Mouse (Mus musculus): ENCODE data around the gene Slc46a1. TPM values are rescaled to one million over a fixed set of nuclear protein-coding genes. Genes with fewer than 3 reads are reported as not detected.

The Slc46a1 gene
- 0.25 and 1.3 TPM in 2 replicates for total RNA-seq (2017)

DNA sequence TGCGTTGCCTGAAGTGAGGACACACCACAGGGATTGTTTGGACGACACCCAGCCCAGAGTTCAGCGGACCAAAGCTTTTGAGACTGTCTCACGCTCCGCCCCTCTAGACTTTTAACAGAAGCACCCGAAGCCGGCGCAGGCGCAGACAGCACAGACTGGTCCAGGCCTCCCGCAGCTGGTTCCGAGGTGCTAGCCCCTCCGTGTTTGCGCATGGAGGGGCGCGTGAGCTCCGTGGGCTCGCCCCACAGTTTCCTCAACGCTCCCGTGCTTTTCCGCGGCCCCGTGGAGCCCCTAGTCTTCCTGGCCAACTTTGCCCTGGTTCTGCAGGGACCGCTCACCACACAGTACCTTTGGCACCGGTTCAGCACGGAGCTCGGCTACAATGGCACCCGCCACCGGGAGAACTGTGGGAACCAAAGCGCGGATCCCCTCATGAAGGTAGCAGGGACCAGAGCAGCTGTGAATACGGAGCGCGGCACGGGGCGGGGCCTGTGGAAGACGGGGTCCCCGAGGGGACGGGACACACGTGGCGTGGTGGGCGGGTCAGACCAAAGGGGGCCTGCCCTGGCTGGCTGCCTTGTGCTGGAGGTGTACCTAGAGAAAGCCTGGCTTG, at the start of gene Slc46a1:
TSS of gene Slc46a1 (plus strand) at position 130 of the 613 bp plus-strand sequence.
- peak; percentile 90 to 93 for ATAC-seq (replicated peaks in 1 of 2; ENCODE audit: insufficient read depth in 1 of 2, low FRiP score in 2 of 2, low TSS enrichment in 1 of 2, low read depth in 1 of 2, poor library complexity in 2 of 2, severe bottlenecking in 2 of 2)

DNA sequence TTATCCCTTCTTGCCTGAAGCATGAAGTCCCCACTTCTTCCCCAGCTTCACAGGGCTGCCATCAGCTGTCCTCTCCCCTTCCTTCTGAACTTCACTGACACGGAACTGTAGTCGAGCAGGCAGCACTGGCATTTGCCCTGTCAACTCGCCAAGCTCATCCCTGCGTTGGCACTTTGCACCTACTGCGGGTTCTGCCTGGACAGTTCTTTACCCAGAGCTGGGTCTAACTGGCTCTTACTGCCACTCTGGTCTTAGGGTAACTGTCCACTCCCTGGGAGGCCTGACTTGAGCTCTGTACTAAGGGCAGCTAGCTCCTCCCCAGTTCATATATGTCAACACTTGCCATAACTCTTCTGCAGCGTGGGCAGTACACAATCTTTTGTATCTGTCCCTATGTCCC, 48.6 kb upstream of the Slc46a1 start:
- ATAC-seq (replicated peaks in 1 of 2; ENCODE audit: insufficient read depth in 1 of 2, low FRiP score in 2 of 2, low TSS enrichment in 1 of 2, low read depth in 1 of 2, poor library complexity in 2 of 2, severe bottlenecking in 2 of 2), result no peak

DNA sequence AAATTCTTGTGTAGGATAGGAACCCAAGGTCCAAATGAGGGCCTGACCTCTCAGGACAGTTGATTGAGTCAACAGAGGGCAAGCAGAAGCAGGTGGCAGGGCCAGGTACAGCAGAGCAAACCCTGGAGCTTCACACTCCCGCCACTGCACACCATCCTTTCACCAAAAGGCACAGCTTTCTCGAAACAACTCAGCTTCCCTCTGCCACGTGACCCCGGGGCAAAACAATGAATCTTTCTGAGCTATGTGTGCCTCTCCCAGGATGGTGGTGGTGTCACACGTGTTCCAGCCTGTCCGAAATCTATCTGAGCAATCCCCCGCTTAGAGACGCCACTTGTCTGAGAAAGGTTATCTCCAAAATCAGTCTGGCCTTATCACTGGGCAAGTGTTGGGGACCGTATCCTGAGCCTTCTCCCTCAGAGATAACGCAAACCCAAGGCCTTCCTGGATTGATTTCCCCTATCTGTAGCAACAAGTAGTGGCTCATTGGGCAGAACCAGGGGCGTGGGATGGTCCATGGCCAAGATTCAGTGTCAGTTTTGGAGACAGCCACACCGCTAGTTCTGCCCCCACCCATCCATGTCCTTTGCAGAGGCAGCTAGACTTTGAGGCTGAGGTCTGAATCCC, 45.1 kb upstream of the Slc46a1 start:
- ATAC-seq (replicated peaks in 1 of 2; ENCODE audit: insufficient read depth in 1 of 2, low FRiP score in 2 of 2, low TSS enrichment in 1 of 2, low read depth in 1 of 2, poor library complexity in 2 of 2, severe bottlenecking in 2 of 2), result no peak

DNA sequence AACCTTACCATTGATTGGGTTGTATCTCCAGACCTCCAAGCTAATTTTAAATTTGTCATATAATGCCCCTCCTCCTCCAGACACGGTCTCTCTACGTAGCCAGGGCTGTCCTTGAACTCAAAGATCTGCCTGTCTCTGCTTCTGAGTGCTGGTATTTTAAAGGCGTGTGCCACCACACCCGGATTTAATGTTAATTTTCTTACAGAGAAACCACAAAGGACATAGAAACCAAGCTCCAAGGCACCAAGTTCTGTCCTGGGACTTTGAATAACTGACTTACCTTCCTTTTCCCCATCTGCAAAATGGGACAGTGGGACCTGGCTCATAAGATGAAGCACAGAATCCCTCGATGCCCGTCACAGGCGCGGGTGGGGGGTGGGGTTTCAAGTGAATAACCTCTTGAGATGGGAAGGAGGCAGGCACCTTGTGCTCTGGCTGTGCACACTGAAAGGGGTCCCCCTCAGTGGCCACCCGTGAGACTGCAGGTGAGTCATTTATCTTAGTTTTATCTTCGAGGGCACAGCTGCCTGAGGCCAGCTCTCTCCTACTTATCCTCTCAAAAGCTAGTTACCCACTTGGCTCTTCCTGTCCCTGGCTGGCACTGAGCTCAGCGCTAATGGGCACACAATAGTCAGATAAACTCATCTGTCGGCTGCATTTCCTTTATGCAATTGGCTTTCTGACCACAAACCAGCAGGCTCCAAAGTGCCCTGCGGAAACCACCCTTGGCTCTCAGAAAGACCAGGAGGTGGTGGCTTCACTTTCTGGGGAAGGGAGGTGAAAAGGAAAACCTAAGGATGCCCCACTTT, 44.1 kb upstream of the Slc46a1 start:
- ATAC-seq (replicated peaks in 1 of 2; ENCODE audit: insufficient read depth in 1 of 2, low FRiP score in 2 of 2, low TSS enrichment in 1 of 2, low read depth in 1 of 2, poor library complexity in 2 of 2, severe bottlenecking in 2 of 2), result peak; percentile 55 to 66

DNA sequence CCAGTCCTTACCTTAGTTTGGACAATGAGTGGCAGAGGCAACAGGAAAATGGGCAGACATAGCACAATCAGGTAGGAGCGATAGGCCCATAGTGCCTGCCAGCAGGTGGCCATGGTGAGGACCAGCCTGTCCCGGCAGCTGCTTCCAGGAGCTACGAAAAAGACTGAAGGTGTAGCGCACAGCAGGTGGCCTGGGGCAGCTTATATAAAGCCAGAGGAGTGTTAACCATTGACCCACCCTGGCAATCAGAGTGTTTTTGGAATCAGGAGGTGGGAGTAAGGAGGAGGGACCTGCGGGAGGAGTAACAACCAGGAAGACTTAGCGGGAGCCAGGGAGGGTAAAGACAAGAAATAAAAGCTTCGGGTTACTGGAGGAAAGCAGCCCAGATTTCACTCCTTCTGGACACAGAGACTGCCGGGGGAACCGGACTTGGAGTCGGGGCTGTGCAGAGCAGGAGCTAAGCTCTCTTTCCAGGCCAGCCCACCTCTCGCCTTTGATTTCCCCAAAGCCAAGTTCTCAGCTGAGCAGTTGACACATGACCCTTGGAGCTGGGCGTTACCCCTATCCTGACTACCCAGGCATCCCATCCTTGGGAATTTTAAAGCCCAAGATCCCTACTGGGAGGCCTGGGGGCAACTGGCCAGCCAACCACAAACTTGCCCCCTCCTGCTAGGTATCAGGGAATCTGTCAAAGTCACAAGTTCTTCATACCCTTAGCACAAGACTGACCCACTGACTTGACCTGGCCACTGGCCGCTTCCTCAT, 43.3 kb upstream of the Slc46a1 start, which contains the start of gene Slc13a2:
TSS of gene Slc13a2 (minus strand) at position 163 of the 765 bp plus-strand sequence.
- ATAC-seq (replicated peaks in 1 of 2; ENCODE audit: insufficient read depth in 1 of 2, low FRiP score in 2 of 2, low TSS enrichment in 1 of 2, low read depth in 1 of 2, poor library complexity in 2 of 2, severe bottlenecking in 2 of 2), result peak; percentile 29 to 33; a peak in 2 of 4 replicates

DNA sequence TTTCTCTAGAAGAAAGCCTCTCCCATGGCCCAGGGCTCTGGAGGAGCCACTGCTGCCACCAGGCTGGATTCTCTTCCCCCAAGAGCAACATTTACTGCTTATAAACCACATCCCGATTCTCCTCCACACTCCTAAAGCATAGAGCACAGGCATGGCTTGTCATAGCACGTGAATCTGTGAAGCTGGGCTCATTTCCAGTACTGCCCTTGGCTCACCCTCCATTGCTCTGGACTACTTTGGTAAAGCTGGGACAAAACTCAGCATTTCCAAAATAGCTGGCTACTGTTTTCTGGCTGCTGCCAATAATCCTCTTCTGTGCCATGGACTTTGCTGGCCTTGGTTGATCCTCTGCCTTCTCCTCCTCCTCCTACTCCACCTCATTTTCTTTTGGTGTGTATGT, 41.1 kb upstream of the Slc46a1 start:
- no peak for ATAC-seq (replicated peaks in 1 of 2; ENCODE audit: insufficient read depth in 1 of 2, low FRiP score in 2 of 2, low TSS enrichment in 1 of 2, low read depth in 1 of 2, poor library complexity in 2 of 2, severe bottlenecking in 2 of 2)

DNA sequence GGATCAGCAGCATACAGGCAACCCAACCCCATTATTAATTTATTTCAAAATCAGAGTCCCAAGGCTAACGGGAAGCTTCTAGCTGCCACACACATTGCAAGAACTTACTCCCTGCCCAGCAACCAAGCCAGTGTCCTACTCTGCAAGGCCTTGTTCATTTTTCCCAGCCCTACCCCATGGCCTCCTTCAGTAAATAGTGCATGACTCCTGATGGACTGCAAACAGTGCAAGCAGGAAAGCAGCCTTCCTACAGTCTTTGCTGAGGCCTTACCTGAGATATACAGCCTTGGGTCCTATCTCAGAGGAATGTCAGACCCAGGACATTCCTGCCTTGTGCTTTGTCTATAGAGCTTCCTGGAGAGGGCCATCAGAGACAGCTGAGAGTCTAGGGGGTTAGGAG, 39.9 kb upstream of the Slc46a1 start:
- no peak for ATAC-seq (replicated peaks in 1 of 2; ENCODE audit: insufficient read depth in 1 of 2, low FRiP score in 2 of 2, low TSS enrichment in 1 of 2, low read depth in 1 of 2, poor library complexity in 2 of 2, severe bottlenecking in 2 of 2)

DNA sequence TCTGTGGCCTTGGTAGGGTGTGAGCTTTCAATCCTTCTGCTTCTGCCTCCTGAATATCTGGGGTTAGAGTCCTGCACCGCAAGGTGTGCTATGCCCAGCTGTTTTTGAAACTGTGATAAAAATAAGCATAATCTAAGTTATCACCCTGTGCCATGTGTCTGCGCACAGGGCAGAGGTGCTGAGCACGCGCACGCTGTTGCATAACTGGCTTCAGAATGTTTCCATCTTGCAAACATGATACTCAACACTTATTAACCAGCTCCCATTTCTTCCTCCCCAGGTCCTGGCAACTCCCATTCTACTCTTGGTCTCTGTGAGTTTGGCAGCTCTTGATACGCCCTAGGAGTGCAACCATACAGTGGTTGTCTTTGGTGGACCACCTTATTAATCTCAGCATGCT, 37.8 kb upstream of the Slc46a1 start:
- no peak for ATAC-seq (replicated peaks in 1 of 2; ENCODE audit: insufficient read depth in 1 of 2, low FRiP score in 2 of 2, low TSS enrichment in 1 of 2, low read depth in 1 of 2, poor library complexity in 2 of 2, severe bottlenecking in 2 of 2)

DNA sequence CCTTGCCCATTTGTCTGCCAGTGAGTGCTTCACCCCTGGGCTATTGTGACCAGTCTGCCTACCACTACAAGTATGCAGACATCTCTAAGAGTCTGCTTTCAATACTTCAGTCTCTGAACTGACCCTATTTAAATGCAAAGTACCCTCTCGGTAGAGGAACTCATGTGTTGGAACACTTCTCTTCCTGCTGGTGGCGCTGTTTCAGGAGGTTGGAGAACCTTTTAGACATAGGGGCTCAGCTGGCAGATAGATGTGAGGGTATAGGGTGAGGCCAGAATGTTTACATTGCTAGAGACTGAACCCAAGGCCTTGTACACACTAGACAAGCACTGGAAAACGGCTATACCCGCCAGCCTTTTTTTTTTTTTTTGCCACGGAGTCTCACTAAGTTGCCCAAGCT, 37.2 kb upstream of the Slc46a1 start:
- ATAC-seq (replicated peaks in 1 of 2; ENCODE audit: insufficient read depth in 1 of 2, low FRiP score in 2 of 2, low TSS enrichment in 1 of 2, low read depth in 1 of 2, poor library complexity in 2 of 2, severe bottlenecking in 2 of 2), result no peak

DNA sequence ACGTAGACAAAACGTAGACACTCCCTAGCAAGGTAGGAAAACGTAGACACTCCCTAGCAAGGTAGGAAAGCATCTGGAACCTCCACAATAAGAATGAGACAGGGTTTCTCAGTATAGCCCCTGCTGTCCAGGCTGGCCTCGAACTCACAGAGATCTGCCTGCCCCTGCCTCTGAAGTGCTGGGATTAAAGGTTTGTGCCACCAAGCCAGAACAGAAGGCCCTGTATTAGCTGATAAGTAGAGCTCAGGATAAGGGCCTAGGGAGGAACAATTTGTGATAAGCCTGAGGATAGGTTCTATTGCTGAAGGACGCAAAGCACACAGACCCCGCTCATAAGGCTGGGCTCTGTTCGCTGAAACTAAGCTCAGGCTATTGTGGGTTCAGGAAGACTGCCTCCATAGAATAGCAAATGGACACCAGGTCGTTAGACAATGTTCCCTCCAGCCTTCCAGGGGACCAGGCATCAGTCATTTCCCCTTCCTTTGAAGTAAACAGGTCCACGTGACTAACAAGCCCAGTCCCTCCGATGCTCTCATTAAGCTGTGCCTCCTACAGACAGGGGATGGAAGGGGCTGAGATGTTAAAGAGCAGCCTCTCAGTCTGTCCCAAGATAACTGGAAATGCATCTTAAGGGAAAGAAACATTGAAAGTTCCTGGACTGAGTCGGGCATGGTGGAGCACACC, 35.2 kb upstream of the Slc46a1 start:
- no peak for ATAC-seq (replicated peaks in 1 of 2; ENCODE audit: insufficient read depth in 1 of 2, low FRiP score in 2 of 2, low TSS enrichment in 1 of 2, low read depth in 1 of 2, poor library complexity in 2 of 2, severe bottlenecking in 2 of 2)

DNA sequence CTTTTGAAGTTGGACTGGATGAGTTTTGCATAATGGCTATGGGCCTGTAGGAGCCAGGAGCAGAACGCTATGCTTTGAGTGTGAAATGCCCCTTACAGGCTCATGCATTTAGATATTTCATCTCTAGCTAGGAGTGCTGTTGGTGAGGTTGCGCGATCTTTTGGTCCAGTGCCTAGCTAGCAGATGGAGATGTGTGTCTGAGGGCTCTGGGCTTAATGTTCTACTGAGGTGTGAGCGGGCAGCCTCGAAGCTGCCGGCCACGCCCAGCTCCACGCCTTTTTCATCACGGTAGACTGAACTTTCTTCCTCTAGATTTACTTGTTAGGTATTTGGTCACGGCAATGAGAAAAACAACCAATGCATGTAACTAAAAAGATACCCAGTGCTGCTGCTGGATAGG, 34.3 kb upstream of the Slc46a1 start:
- ATAC-seq (replicated peaks in 1 of 2; ENCODE audit: insufficient read depth in 1 of 2, low FRiP score in 2 of 2, low TSS enrichment in 1 of 2, low read depth in 1 of 2, poor library complexity in 2 of 2, severe bottlenecking in 2 of 2), result no peak

DNA sequence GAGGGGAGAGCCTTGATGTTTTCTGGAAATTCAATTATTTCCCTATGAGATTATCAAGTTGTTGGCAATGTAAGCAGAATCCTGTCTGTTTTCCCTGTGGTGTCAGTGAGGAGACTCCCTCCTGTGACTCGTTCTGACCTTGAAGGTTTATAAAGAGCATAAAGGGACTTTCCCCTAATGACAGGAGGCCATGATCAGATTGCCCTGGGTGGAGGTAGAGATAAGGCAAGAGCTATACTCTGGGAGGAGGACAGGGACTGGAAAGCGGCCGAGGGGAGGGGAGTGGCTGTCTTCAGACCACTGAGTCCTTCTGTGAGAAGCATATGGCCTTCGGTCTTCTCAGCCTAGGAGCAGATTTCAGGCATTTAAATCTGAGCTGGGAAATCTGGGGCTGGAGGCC, 31.4 kb upstream of the Slc46a1 start:
- no peak for ATAC-seq (replicated peaks in 1 of 2; ENCODE audit: insufficient read depth in 1 of 2, low FRiP score in 2 of 2, low TSS enrichment in 1 of 2, low read depth in 1 of 2, poor library complexity in 2 of 2, severe bottlenecking in 2 of 2)

DNA sequence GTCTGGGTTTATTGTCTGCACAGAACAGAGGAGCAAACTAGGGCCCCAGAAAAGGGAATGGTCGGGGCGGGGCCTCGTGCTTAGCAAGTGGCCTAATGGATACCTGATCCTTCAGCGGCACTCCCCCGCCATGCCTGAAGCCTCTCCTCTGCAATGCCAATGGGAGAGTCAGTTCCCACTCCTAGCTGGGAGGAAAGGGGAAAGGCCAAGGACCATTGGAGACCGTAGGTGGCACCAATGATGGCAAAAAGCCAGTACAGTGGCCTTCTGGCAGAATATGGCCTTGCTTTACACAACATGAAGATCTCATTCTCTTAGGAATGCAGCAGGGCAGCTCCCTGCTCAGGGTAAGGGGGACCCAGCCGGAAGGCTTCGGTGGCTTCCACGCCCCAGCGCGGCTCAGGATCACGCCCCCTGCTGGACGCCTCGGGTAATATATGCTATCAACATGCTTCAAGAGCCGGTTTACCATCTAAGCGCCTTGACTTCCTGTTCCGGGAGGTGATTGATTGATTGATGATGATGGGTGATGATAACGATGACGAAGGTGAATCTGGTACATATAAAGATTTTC, 29.6 kb upstream of the Slc46a1 start:
- peak; percentile 22 to 62; a peak in 2 of 4 replicates for ATAC-seq (replicated peaks in 1 of 2; ENCODE audit: insufficient read depth in 1 of 2, low FRiP score in 2 of 2, low TSS enrichment in 1 of 2, low read depth in 1 of 2, poor library complexity in 2 of 2, severe bottlenecking in 2 of 2)

DNA sequence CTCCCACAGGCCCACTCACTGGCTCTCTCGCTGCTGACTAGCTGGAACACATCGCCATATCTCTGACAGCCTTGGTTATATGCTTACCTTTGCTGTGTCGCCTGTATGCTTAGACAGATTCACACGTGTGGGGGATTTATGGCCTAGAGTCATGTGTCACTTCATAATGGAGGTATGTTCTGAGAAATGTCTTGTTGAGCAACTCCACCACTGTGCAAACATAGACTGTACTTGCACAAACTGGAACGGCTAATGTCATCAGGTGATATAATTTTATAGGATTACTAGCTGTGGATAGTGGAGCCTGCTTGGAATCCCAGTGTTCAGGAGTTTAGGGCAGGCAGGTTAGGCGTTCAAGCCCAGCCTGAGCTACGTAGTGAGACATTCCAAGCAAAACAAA, 28.3 kb upstream of the Slc46a1 start:
- no peak for ATAC-seq (replicated peaks in 1 of 2; ENCODE audit: insufficient read depth in 1 of 2, low FRiP score in 2 of 2, low TSS enrichment in 1 of 2, low read depth in 1 of 2, poor library complexity in 2 of 2, severe bottlenecking in 2 of 2)

DNA sequence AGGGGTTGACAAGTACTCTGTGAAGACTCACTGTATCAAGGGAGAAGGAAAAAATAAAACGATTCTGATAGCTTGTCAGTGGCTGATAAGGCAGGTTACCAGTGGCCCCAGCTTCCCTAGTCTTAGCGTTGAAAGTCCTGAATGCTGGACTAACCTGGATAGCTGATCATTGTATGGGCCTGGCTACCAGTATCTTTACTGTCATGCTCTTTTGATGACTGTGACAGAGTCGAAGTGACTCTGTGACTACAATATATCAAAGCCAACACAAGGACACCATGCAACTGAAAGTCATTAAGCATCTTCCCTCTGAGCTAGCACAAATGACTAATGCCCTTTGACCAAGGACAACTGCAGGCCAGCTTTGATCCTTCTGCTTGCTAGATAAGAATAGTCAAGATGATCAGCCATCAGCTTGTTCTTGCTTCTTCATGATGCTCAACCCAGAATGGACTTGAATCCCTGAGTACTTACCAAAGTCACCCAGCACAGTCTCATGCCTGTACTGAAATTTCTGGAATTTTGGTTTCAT, 27.0 kb upstream of the Slc46a1 start:
- ATAC-seq (replicated peaks in 1 of 2; ENCODE audit: insufficient read depth in 1 of 2, low FRiP score in 2 of 2, low TSS enrichment in 1 of 2, low read depth in 1 of 2, poor library complexity in 2 of 2, severe bottlenecking in 2 of 2), result no peak

DNA sequence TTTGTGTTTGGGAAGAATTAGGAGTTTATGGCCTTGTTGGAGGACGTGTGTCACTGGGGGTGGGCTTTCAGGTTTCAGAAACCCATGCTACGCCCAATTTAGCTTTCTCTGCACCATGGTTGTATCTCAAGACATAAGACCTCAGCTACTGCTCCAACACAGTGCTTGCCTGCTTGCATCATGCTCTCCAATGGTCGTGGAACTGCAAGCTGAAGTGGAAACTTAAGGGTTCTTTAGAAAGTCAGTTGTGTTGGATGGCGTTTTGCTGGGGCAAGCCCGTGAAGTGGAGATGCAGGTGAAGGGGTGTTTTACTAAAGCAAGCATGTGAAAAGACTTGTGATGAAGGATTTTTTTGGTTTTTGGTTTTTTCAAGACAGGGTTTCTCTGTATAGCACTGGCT, 22.4 kb upstream of the Slc46a1 start:
- ATAC-seq (replicated peaks in 1 of 2; ENCODE audit: insufficient read depth in 1 of 2, low FRiP score in 2 of 2, low TSS enrichment in 1 of 2, low read depth in 1 of 2, poor library complexity in 2 of 2, severe bottlenecking in 2 of 2), result no peak

DNA sequence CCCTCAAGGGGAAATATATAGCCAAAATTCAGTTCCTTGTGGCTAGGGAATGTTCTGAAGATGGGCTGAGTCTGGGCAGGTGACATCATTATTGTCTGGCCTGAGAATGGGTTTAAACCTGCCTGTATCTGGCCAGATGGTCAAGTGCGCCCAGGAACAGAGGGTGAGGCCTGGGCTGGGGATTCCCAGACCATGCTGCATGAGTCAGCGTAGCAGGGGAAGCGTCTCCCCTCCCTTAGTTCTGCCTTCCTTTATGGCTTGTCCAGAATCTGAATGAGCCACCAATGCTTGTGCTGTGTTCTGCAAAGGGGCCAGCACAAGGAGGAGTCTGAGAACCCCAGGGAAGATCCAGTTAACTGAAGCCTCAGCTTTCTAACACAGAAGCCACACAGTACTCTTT, 18.3 kb upstream of the Slc46a1 start:
- no peak for ATAC-seq (replicated peaks in 1 of 2; ENCODE audit: insufficient read depth in 1 of 2, low FRiP score in 2 of 2, low TSS enrichment in 1 of 2, low read depth in 1 of 2, poor library complexity in 2 of 2, severe bottlenecking in 2 of 2)

Measured in hematopoietic stem cell, adult 5-6 weeks (primary cell).